Comparison of ENCODE assay signal across 9 mouse cellular contexts in genomic region chr4:41712421-41713196, GRCm38 (mm10). TPM values are rescaled to one million over a fixed set of nuclear protein-coding genes. Genes with fewer than 3 reads are reported as not detected.
DNase-seq lines count a peak whose midpoint lies in the region; ATAC-seq and TF ChIP-seq lines count a peak whose summit lies in the region.
"Had no signal": no experiment of that assay in that cellular context is flagged by ENCODE, and none has a peak within 500 bp of the region (broad histone marks: within the 10 kb centered on the region; RNA-seq: fewer than 3 reads in every experiment).

No protein-coding gene starts in this region.

- no peak overlapping the region; the same call in 1 of the 2 replicates for H3K27ac ChIP-seq in cortical plate, adult 2 months (ENCODE audit: insufficient read depth, low read length)
- H3K27ac ChIP-seq in heart, embryonic 11.5 days (ENCODE audit: low read depth, low read length), result peak overlapping the region; percentile 57; the same call in 1 of the 2 replicates
- H3K27ac ChIP-seq in kidney, embryonic 16.5 days (ENCODE audit: low read length), result peak overlapping the region; percentile 56
- H3K27ac ChIP-seq in midbrain, embryonic 16.5 days (ENCODE audit: low read length), result peak overlapping the region; percentile 86

- TF ChIP-seq POLR2A in cortical plate, adult 2 months (IDR thresholded peaks at IDR 0.05; ENCODE audit: extremely low read depth, insufficient read depth, low read length), result no peak

- peak; percentile 44 to 47 for DNase-seq in cerebellum, postnatal 25 days
- no peak for DNase-seq in cerebellum, adult 9-10 months
- DNase-seq in ovary, postnatal 10 days (ENCODE audit: low spot score), result no peak

- TF ChIP-seq CTCF in cortical plate, adult 2 months (IDR thresholded peaks at IDR 0.05; ENCODE audit: extremely low read depth, insufficient read depth, low read length), result no peak

- no peaks in the 10 kb centered on the region for H3K9me3 ChIP-seq in heart, embryonic 11.5 days (replicated peaks; ENCODE audit: control insufficient read depth, low read length)
- H3K9me3 ChIP-seq in kidney, embryonic 16.5 days (ENCODE audit: low read length), result no peaks in the 10 kb centered on the region
- no peaks in the 10 kb centered on the region for H3K9me3 ChIP-seq in midbrain, embryonic 16.5 days (replicated peaks; ENCODE audit: control insufficient read depth, low read length, poor library complexity, severe bottlenecking)

- H3K4me3 ChIP-seq in cortical plate, adult 2 months (ENCODE audit: insufficient read depth, low read length), result peak overlapping the region; percentile 85
- H3K4me3 ChIP-seq in heart, embryonic 11.5 days (ENCODE audit: low read depth, low read length), result peak overlapping the region; percentile 93
- H3K4me3 ChIP-seq in kidney, embryonic 16.5 days (ENCODE audit: low read length), result peak overlapping the region; percentile 67
- peak overlapping the region; percentile 71 for H3K4me3 ChIP-seq in midbrain, embryonic 16.5 days (ENCODE audit: low read depth, low read length)

- 0 out of 2 replicates have a peak, but pooled peaks have one; percentile 17 for ATAC-seq in heart, embryonic 11.5 days (replicated peaks; ENCODE audit: insufficient number of reproducible peaks, low FRiP score, low TSS enrichment)
- ATAC-seq in kidney, embryonic 16.5 days (ENCODE audit: low FRiP score, low TSS enrichment), result peak; percentile 13; the same call in 1 of the 2 replicates
- ATAC-seq in midbrain, embryonic 16.5 days, result peak; percentile 19
- ATAC-seq in granulocyte monocyte progenitor cell, adult 5-6 weeks (replicated peaks; ENCODE audit: poor library complexity, severe bottlenecking), result no peak

- peaks cover 4% of the 10 kb centered on the region; the same call in 1 of the 2 replicates for H3K4me1 ChIP-seq in cortical plate, adult 2 months (ENCODE audit: control insufficient read depth, insufficient read depth, low read length)
- peaks cover 10% of the 10 kb centered on the region for H3K4me1 ChIP-seq in heart, embryonic 11.5 days (ENCODE audit: control insufficient read depth, insufficient read depth, low read length)
- peaks cover 33% of the 10 kb centered on the region for H3K4me1 ChIP-seq in kidney, embryonic 16.5 days (ENCODE audit: insufficient read depth, low read length)
- peaks cover 36% of the 10 kb centered on the region for H3K4me1 ChIP-seq in midbrain, embryonic 16.5 days (ENCODE audit: control insufficient read depth, insufficient read depth, low read length)

- peaks cover 2% of the 10 kb centered on the region; the same call in 1 of the 2 replicates for H3K36me3 ChIP-seq in heart, embryonic 11.5 days (ENCODE audit: control insufficient read depth, insufficient read depth, low read length)
- peaks cover 11% of the 10 kb centered on the region; the same call in 1 of the 2 replicates for H3K36me3 ChIP-seq in kidney, embryonic 16.5 days (ENCODE audit: insufficient read depth, low read length)
- peaks cover 4% of the 10 kb centered on the region for H3K36me3 ChIP-seq in midbrain, embryonic 16.5 days (ENCODE audit: control insufficient read depth, insufficient read depth, low read length)

- H3K4me2 ChIP-seq in heart, embryonic 11.5 days, result peak overlapping the region; percentile 89
- H3K4me2 ChIP-seq in kidney, embryonic 16.5 days (replicated peaks; ENCODE audit: low read depth, low read length), result peak overlapping the region; percentile 86
- H3K4me2 ChIP-seq in midbrain, embryonic 16.5 days (ENCODE audit: low read length), result peak overlapping the region; percentile 90

- peak overlapping the region; percentile 96 for H3K9ac ChIP-seq in heart, embryonic 11.5 days (ENCODE audit: low read depth, low read length)
- H3K9ac ChIP-seq in kidney, embryonic 16.5 days (replicated peaks; ENCODE audit: low read length), result peak overlapping the region; percentile 81
- peak overlapping the region; percentile 89 for H3K9ac ChIP-seq in midbrain, embryonic 16.5 days (ENCODE audit: low read depth, low read length)

- WGBS in heart, embryonic 11.5 days (ENCODE audit: insufficient replicate concordance), result 45% methylated on average over 31 of the region's 31 CpGs
- 34% methylated on average over 31 of the region's 31 CpGs for WGBS in kidney, embryonic 16.5 days
- 39% methylated on average over 31 of the region's 31 CpGs for WGBS in midbrain, embryonic 16.5 days

- H3K27me3 ChIP-seq in heart, embryonic 11.5 days (ENCODE audit: control insufficient read depth, insufficient read depth, low read length), result peaks cover 3% of the 10 kb centered on the region
- no peaks in the 10 kb centered on the region for H3K27me3 ChIP-seq in kidney, embryonic 16.5 days (ENCODE audit: insufficient read depth, low read length)
- no peaks in the 10 kb centered on the region for H3K27me3 ChIP-seq in midbrain, embryonic 16.5 days (ENCODE audit: control insufficient read depth, insufficient read depth, low read depth, low read length)

RNA-seq across cellular contexts. Expression of gene Rpp25l, which starts 0.7 kb away (rescaled TPM):
- 31.6 and 37.4 TPM in 2 replicates for polyA plus RNA-seq in cortical plate, adult 2 months (2012; rRNA removed)
- 50.2 and 51.6 TPM in 2 replicates for polyA plus RNA-seq in heart, embryonic 11.5 days (2014; fragmentation: Nextera tagmentation; extraction: Ambion mirVana)
- polyA plus RNA-seq in kidney, embryonic 16.5 days (2015; fragmentation: Nextera tagmentation; extraction: Ambion mirVana), result 76.0 and 84.9 TPM in 2 replicates
- 52.3 and 52.4 TPM in 2 replicates for polyA plus RNA-seq in midbrain, embryonic 16.5 days (2015; fragmentation: Nextera tagmentation; extraction: Ambion mirVana)
- 23.0 and 45.3 TPM in 2 replicates for total RNA-seq in granulocyte monocyte progenitor cell, adult 5-6 weeks (2014; fragmentation: Nextera tagmentation)
- 15.0 and 20.1 TPM in 2 replicates for total RNA-seq in granulocyte monocyte progenitor cell, adult 5-6 weeks (2017)

RNA-seq across cellular contexts. Expression of gene Dctn3, which starts 10.4 kb away (rescaled TPM):
- polyA plus RNA-seq in cortical plate, adult 2 months (2012; rRNA removed), result 205 TPM in 2 replicates
- polyA plus RNA-seq in heart, embryonic 11.5 days (2014; fragmentation: Nextera tagmentation; extraction: Ambion mirVana), result 120 and 126 TPM in 2 replicates
- polyA plus RNA-seq in kidney, embryonic 16.5 days (2015; fragmentation: Nextera tagmentation; extraction: Ambion mirVana), result 137 and 149 TPM in 2 replicates
- polyA plus RNA-seq in midbrain, embryonic 16.5 days (2015; fragmentation: Nextera tagmentation; extraction: Ambion mirVana), result 295 and 313 TPM in 2 replicates
- 56.6 and 61.4 TPM in 2 replicates for total RNA-seq in granulocyte monocyte progenitor cell, adult 5-6 weeks (2014; fragmentation: Nextera tagmentation)
- 45.6 and 72.8 TPM in 2 replicates for total RNA-seq in granulocyte monocyte progenitor cell, adult 5-6 weeks (2017)

RNA-seq across cellular contexts. Expression of gene Il11ra1, which starts 12.8 kb away (rescaled TPM):
- 50.6 and 51.6 TPM in 2 replicates for polyA plus RNA-seq in cortical plate, adult 2 months (2012; rRNA removed)
- 128 and 137 TPM in 2 replicates for polyA plus RNA-seq in heart, embryonic 11.5 days (2014; fragmentation: Nextera tagmentation; extraction: Ambion mirVana)
- polyA plus RNA-seq in kidney, embryonic 16.5 days (2015; fragmentation: Nextera tagmentation; extraction: Ambion mirVana), result 168 and 184 TPM in 2 replicates
- polyA plus RNA-seq in midbrain, embryonic 16.5 days (2015; fragmentation: Nextera tagmentation; extraction: Ambion mirVana), result 31.5 and 36.3 TPM in 2 replicates
- 66.9 and 71.4 TPM in 2 replicates for total RNA-seq in granulocyte monocyte progenitor cell, adult 5-6 weeks (2014; fragmentation: Nextera tagmentation)
- total RNA-seq in granulocyte monocyte progenitor cell, adult 5-6 weeks (2017), result 102 and 103 TPM in 2 replicates

RNA-seq across cellular contexts. Expression of gene Cntfr, which starts 15.7 kb away (rescaled TPM):
- polyA plus RNA-seq in cortical plate, adult 2 months (2012; rRNA removed), result 59.8 and 67.8 TPM in 2 replicates
- 4.1 and 4.3 TPM in 2 replicates for polyA plus RNA-seq in heart, embryonic 11.5 days (2014; fragmentation: Nextera tagmentation; extraction: Ambion mirVana)
- polyA plus RNA-seq in kidney, embryonic 16.5 days (2015; fragmentation: Nextera tagmentation; extraction: Ambion mirVana), result 18.8 and 22.8 TPM in 2 replicates
- 28.1 and 28.3 TPM in 2 replicates for polyA plus RNA-seq in midbrain, embryonic 16.5 days (2015; fragmentation: Nextera tagmentation; extraction: Ambion mirVana)
- not detected in 2 replicates for total RNA-seq in granulocyte monocyte progenitor cell, adult 5-6 weeks (2014; fragmentation: Nextera tagmentation)
- not detected in 2 replicates for total RNA-seq in granulocyte monocyte progenitor cell, adult 5-6 weeks (2017)
- total RNA-seq: hematopoietic stem cell, adult 5-6 weeks had no signal

RNA-seq across cellular contexts. Expression of gene Arid3c, which starts 18.3 kb away (rescaled TPM):
- polyA plus RNA-seq in cortical plate, adult 2 months (2012; rRNA removed), result 0.34 and 0.46 TPM in 2 replicates
- polyA plus RNA-seq in heart, embryonic 11.5 days (2014; fragmentation: Nextera tagmentation; extraction: Ambion mirVana), result not detected in 2 replicates
- not detected in 2 replicates for polyA plus RNA-seq in kidney, embryonic 16.5 days (2015; fragmentation: Nextera tagmentation; extraction: Ambion mirVana)
- polyA plus RNA-seq in midbrain, embryonic 16.5 days (2015; fragmentation: Nextera tagmentation; extraction: Ambion mirVana), result 0.58 and 1.2 TPM in 2 replicates
- total RNA-seq in granulocyte monocyte progenitor cell, adult 5-6 weeks (2014; fragmentation: Nextera tagmentation), result not detected in 2 replicates
- not detected in 2 replicates for total RNA-seq in granulocyte monocyte progenitor cell, adult 5-6 weeks (2017)
- total RNA-seq: hematopoietic stem cell, adult 5-6 weeks had no signal

Comparison
In these comparisons a context has a peak if more than half of its experiments do, and no peak if none do; other contexts are left out.
1. DNase-seq: peak in cerebellum, postnatal 25 days (2 of 2); none in cerebellum, adult 9-10 months (single experiment) and ovary, postnatal 10 days (single experiment).
2. Peak in every context shown above with its lines, with median percentiles within 50 percentile points of each other: H3K4me3 ChIP-seq, H3K4me2 ChIP-seq and H3K9ac ChIP-seq.